Mouse (Mus musculus) lung, embryonic 16.5 days (tissue): ENCODE data around the gene Gadd45gip1. TPM values are rescaled to one million over a fixed set of nuclear protein-coding genes. Genes with fewer than 3 reads are reported as not detected.

ENCODE experiments used
- ATAC-seq: fragments of 200-750 bp; cut with Nextera tagmentation; 2 replicates; pipeline ENCODE4 v1.8.0; 2017; ENCODE audit warnings: low read depth, mild to moderate bottlenecking, moderate library complexity
- H3K27ac ChIP-seq: fragments of 300-500 bp; sonication (generic); 2 replicates; pipeline ENCODE4 v1.5.1; 2014; ENCODE audit warnings: mild to moderate bottlenecking, control low read depth, low read length
- H3K27me3 ChIP-seq: fragments of 300-500 bp; sonication (generic); 2 replicates; pipeline ENCODE4 v1.6.1; 2014; ENCODE audit warnings: low read depth, low read length, mixed read lengths; ENCODE audit not compliant: control insufficient read depth, insufficient read depth
- H3K36me3 ChIP-seq: fragments of 300-500 bp; sonication (generic); 2 replicates; pipeline ENCODE4 v1.6.1; 2014; ENCODE audit warnings: low read length; ENCODE audit not compliant: control insufficient read depth, insufficient read depth
- H3K4me1 ChIP-seq: fragments of 300-500 bp; sonication (generic); replicated peaks from 2 replicates; pipeline ENCODE4 v1.6.1; 2014; ENCODE audit warnings: low read length, mixed read lengths; ENCODE audit not compliant: control insufficient read depth, insufficient read depth
- H3K4me2 ChIP-seq: fragments of 300-500 bp; sonication (generic); 2 replicates; pipeline ENCODE4 v1.6.1; 2014; ENCODE audit warnings: low read depth, low read length, control low read depth
- H3K4me3 ChIP-seq: fragments of 300-500 bp; sonication (generic); 2 replicates; pipeline ENCODE4 v1.5.1; 2014; ENCODE audit warnings: mild to moderate bottlenecking, low read length, control low read depth
- H3K9ac ChIP-seq: fragments of 300-500 bp; sonication (generic); 2 replicates; pipeline ENCODE4 v1.6.1; 2014; ENCODE audit warnings: low read length, control low read depth
- H3K9me3 ChIP-seq: fragments of 300-500 bp; sonication (generic); 2 replicates; pipeline ENCODE4 v1.6.1; 2016; ENCODE audit warnings: low read length; ENCODE audit not compliant: control insufficient read depth
- WGBS: fragments of 180-500 bp; shearing (Covaris S2); extraction: QIAGEN DNeasy Blood & Tissue Kit; methylation state at CpG from one replicate; pipeline ENCODE4 v1.1.7; 2014; 5-methylcytosine and 5-hydroxymethylcytosine counted together
- polyA plus RNA-seq: library from polyadenylated mRNA; unstranded; fragments of >200 nt; fragmentation: Nextera tagmentation; extraction: Ambion mirVana; gene quantifications from 2 replicates; pipeline ENCODE4 v1.2.1, GENCODE M21; 2015

Gadd45gip1 gene
- polyA plus RNA-seq, 1 experiment from 2014 or later: 43.0 TPM

GRCm38 (mm10) chr8:84844397-84845070 lies 13.2 kb downstream of the Gadd45gip1 start:
- H3K4me2 ChIP-seq: peak overlapping the region; percentile 79
- no peak overlapping the region for H3K27ac ChIP-seq
- ATAC-seq: no peak
- H3K9me3 ChIP-seq: no peaks in the 10 kb centered on the region
- H3K36me3 ChIP-seq: peaks cover 39% of the 10 kb centered on the region
- peaks cover 31% of the 10 kb centered on the region for H3K4me1 ChIP-seq
- 64% methylated on average over 9 of the region's 9 CpGs for WGBS
- H3K27me3 ChIP-seq: no peaks in the 10 kb centered on the region
- peak overlapping the region; percentile 98 for H3K9ac ChIP-seq
- H3K4me3 ChIP-seq: peak overlapping the region; percentile 99

- Histone ChIP-seq H3K4me2 (peak overlapping the region; percentile 79), H3K9me3 (no peaks in the 10 kb centered on the region), H3K27me3 (no peaks in the 10 kb centered on the region), H3K4me1 (peaks cover 29% of the 10 kb centered on the region), H3K36me3 (peaks cover 39% of the 10 kb centered on the region), H3K9ac (peak overlapping the region; percentile 98), H3K27ac (peak overlapping the region; percentile 88), H3K4me3 (peak overlapping the region; percentile 99)
- WGBS: 10% methylated on average over 12 of the region's 12 CpGs
- ATAC-seq: no peak
These were observed 14.2 kb downstream of the Gadd45gip1 start for GRCm38 (mm10) chr8:84845355-84846093.

- Histone ChIP-seq H3K9me3 (no peaks in the 10 kb centered on the region), H3K36me3 (peaks cover 39% of the 10 kb centered on the region), H3K4me3 (peak overlapping the region; percentile 99), H3K9ac (peak overlapping the region; percentile 98), H3K27ac (peak overlapping the region; percentile 88), H3K4me2 (peak overlapping the region; percentile 79), H3K27me3 (no peaks in the 10 kb centered on the region), H3K4me1 (peaks cover 29% of the 10 kb centered on the region)
- peak; percentile 20 for ATAC-seq
- under 1% methylated on average over 30 of the region's 30 CpGs for WGBS
These were observed 14.9 kb downstream of the Gadd45gip1 start for GRCm38 (mm10) chr8:84846094-84846721.

GRCm38 (mm10) chr8:84846722-84847572 lies 15.6 kb downstream of the Gadd45gip1 start, which contains the start of gene Calr:
TSS of gene Calr (minus strand) at chr8:84846934.
- under 1% methylated on average over 54 of the region's 55 CpGs for WGBS
- Histone ChIP-seq H3K27ac (peak within 1 kb of the TSS; percentile 88), H3K4me1 (peaks cover 29% of the 10 kb centered on the region), H3K27me3 (no peaks in the 10 kb centered on the region), H3K4me3 (peak within 1 kb of the TSS; percentile 99), H3K36me3 (peaks cover 34% of the 10 kb centered on the region), H3K4me2 (peak within 1 kb of the TSS; percentile 79), H3K9me3 (no peaks in the 10 kb centered on the region), H3K9ac (peak within 1 kb of the TSS; percentile 98)
- ATAC-seq: peak; percentile 99

GRCm38 (mm10) chr8:84847684-84848435 lies 16.5 kb downstream of the Gadd45gip1 start:
- no peaks in the 10 kb centered on the region for H3K27me3 ChIP-seq
- H3K9ac ChIP-seq: peak overlapping the region; percentile 73
- peak overlapping the region; percentile 60 for H3K4me3 ChIP-seq
- peaks cover 25% of the 10 kb centered on the region for H3K36me3 ChIP-seq
- H3K4me2 ChIP-seq: peak overlapping the region; percentile 73
- WGBS: 36% methylated on average over 6 of the region's 6 CpGs
- no peaks in the 10 kb centered on the region for H3K9me3 ChIP-seq
- H3K4me1 ChIP-seq: peaks cover 27% of the 10 kb centered on the region
- ATAC-seq: no peak
- peak overlapping the region; percentile 74 for H3K27ac ChIP-seq

- Histone ChIP-seq H3K9ac (no peak overlapping the region), H3K27ac (no peak overlapping the region), H3K4me1 (peaks cover 11% of the 10 kb centered on the region), H3K4me3 (no peak overlapping the region), H3K9me3 (no peaks in the 10 kb centered on the region), H3K36me3 (peaks cover 10% of the 10 kb centered on the region), H3K4me2 (no peak overlapping the region), H3K27me3 (no peaks in the 10 kb centered on the region)
- peak; percentile 20; the same call in 1 of the 2 replicates for ATAC-seq
- 93% methylated on average over 3 of the region's 3 CpGs for WGBS
These were observed 25.1 kb downstream of the Gadd45gip1 start for GRCm38 (mm10) chr8:84856434-84856833.

- Histone ChIP-seq H3K36me3 (peaks cover 14% of the 10 kb centered on the region), H3K27ac (peak within 1 kb of the TSS; percentile 69), H3K4me3 (peak within 1 kb of the TSS; percentile 79), H3K4me2 (peak within 1 kb of the TSS; percentile 93), H3K4me1 (peaks cover 11% of the 10 kb centered on the region), H3K9ac (peak within 1 kb of the TSS; percentile 87), H3K27me3 (no peaks in the 10 kb centered on the region), H3K9me3 (no peaks in the 10 kb centered on the region)
- WGBS: under 1% methylated on average over 39 of the region's 39 CpGs
- ATAC-seq: peak; percentile 96
These were observed 25.6 kb downstream of the Gadd45gip1 start, which contains the start of gene Farsa for GRCm38 (mm10) chr8:84856864-84857441. TSS of gene Farsa (plus strand) at chr8:84856989.
